Mouse (Mus musculus) yolk sac, embryonic 10.5 days (tissue): ENCODE results near the gene Olfr1311.
"Not testable (repeated sequence)": the region's sequence is repeated elsewhere in the genome, so short reads cannot be mapped to it uniquely, and the experiment has no call there.

ENCODE experiments used
- DNase-seq: peaks from one replicate; pipeline ENCODE4 v3.0.0-alpha.2; 2017; ENCODE audit warnings: low spot score

The Olfr1311 gene

DNA sequence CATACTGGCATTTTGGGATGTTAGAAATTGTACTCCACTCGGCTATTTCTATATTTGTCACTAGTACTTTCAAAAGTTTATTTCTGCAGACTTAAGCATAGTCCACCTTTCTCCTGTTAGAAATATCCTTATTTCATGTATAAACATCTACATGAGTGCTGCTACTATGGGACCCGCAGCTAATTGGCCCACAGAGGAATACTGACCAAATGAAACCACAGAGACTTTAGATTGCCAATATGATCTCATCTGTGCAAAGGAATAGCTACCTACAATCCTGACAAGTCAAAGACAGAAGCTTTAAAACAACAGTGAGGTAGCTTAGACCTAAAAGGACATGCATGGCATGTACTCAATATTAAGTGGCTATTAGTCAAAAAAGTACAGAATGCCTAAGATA, at the start of gene Olfr1311:
Gene Olfr1311, minus strand, starts transcription at position 101 of the 400 bp plus-strand sequence.
- no peak for DNase-seq

DNA sequence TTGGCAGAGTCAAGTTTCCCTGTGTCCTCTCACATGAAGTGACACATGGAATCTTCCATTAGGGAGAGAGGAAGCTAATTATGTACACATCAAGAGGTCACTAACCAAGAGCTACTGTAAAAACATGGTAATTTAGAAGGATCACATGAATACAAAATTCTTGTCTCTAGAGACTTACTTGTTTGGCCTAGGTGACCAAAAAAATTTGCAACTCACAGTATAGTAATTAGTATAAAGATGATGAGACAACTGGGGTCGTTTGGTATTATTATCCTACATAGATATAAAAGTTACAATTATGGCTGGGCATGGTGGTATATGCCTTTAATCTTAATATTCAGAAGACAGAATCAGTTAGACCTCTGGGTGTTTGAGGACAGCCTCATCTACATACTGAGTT, 25.9 kb upstream of the Olfr1311 start, which contains the start of gene Olfr1312:
Gene Olfr1312, minus strand, starts transcription at position 101 of the 400 bp plus-strand sequence.
- DNase-seq, result no peak

DNA sequence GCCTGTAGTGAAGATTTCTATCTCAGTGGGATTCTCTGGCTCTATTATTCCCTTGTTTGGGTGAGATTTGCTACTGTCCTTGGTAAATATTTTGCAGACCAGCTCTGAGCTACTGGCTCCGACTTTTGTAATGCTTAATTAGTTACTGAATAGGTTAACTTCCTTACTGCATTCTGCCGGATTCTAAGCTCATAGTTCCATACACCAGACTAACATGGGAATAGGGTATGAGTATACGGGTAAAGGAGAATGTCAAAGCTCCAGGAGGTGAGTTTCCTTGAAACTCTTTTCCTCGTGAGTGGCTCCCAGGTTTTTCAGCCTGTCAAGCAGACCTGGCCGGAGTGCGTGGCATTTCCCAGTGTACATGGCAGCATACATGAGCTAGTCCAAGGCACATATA, 2.8 kb upstream of the Olfr1311 start:
- not testable (repeated sequence) for DNase-seq

DNA sequence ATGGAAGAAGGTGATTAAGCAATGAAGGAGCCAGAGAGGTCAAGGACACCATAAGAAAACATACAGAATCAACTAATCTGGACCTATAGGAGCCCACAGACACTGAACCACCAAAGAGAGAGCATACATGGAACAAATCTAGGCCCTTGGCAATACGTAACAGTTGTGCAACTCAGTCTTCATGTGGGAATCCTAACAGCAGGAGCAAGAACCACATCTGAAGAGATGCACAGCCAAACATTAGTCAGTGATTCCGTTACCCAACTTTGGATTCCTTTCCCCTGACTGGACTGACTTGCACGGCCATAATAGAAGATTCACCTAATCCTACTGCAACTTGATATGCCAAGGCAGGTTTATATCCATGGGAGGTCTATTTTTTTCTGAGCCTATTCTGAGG, 9.3 kb downstream of the Olfr1311 start:
- no peak for DNase-seq

DNA sequence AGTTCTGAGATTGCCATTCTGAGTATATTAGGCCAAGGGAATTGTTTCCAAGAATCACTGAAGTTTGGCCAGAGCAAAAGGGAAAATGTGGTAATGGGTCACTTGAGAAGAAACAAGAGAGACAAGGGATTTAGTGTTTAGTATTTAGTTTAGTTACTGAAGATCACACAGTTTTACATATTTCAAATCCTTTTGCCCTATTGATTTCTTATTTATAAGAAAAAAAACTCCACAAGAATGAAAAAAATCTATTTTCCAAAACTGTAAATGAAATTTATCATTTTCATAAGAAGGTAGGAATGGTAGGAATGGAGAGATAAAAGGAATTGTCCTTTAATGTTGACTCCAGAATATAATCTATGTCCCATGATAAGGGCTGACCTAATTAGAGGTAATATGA, 11.6 kb downstream of the Olfr1311 start, which contains the start of gene Olfr1310:
Gene Olfr1310, minus strand, starts transcription at position 101 of the 400 bp plus-strand sequence.
- no peak for DNase-seq

DNA sequence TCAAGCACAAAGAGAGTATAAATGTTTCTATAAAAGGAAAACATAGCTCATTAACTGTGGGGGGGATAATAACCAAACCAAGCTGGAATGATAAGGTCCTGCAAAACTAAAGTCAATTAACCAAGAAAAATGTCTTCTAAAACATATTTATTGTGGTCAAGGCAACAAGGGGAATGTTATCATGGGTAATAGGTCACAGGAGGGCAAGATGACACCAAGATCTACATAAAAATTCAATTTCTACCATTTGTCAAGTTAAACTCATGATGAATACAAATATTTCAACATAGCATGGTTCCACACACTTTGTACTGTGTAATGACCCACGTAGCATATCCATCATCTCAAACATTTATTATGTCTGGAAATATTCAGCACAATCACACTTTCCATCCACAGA, 34.0 kb downstream of the Olfr1311 start, which contains the start of gene Olfr1309:
Gene Olfr1309, minus strand, starts transcription at position 101 of the 400 bp plus-strand sequence.
- DNase-seq, result no peak
